Mouse (Mus musculus): ENCODE measurements at regions not wholly inside any gene's neighbourhood (a gene's known extent, or its start where the extent isn't known, plus 50 kb on each side); places are given as distances from the start of the nearest gene placed in this dataset.
"Not testable (repeated sequence)": the region's sequence is repeated elsewhere in the genome, so short reads cannot be mapped to it uniquely, and the experiment has no call there.

GRCm38 (mm10) chr6:102780830-102781229 is 207.9 kb upstream of the Cntn3 start:
- no peak for TF ChIP-seq CTCF (IDR thresholded peaks at IDR 0.05; ENCODE audit: low read depth)
- ATAC-seq (replicated peaks; ENCODE audit: low FRiP score, low read depth), result no peak
- Histone ChIP-seq H3K9me3 (replicated peaks; ENCODE audit: low read length) (no peaks in the 10 kb centered on the region), H3K4me2 (ENCODE audit: low read length) (no peak overlapping the region), H3K36me3 (ENCODE audit: insufficient read depth, low read length) (no peaks in the 10 kb centered on the region), H3K27ac (no peak overlapping the region), H3K4me1 (replicated peaks; ENCODE audit: insufficient read depth, low read length) (no peaks in the 10 kb centered on the region), H3K27me3 (ENCODE audit: insufficient read depth, low read length) (no peaks in the 10 kb centered on the region), H3K4me3 (replicated peaks; ENCODE audit: low read depth, low read length) (no peak overlapping the region), H3K9ac (ENCODE audit: low read depth, low read length) (no peak overlapping the region)
- 89% methylated on average over 2 of the region's 2 CpGs for WGBS
- no peak for DNase-seq (ENCODE audit: low spot score)

- no peaks in the 10 kb centered on the region for H3K27me3 ChIP-seq (ENCODE audit: insufficient read depth, low read length)
- no peak overlapping the region for H3K27ac ChIP-seq
- no peak overlapping the region for H3K4me2 ChIP-seq (ENCODE audit: low read length)
- no peak for ATAC-seq (replicated peaks; ENCODE audit: low FRiP score, low read depth)
- no peak for DNase-seq (ENCODE audit: low spot score)
- no peaks in the 10 kb centered on the region for H3K36me3 ChIP-seq (ENCODE audit: insufficient read depth, low read length)
- no peaks in the 10 kb centered on the region for H3K4me1 ChIP-seq (replicated peaks; ENCODE audit: insufficient read depth, low read length)
- H3K9me3 ChIP-seq (replicated peaks; ENCODE audit: low read length), result no peaks in the 10 kb centered on the region
- H3K9ac ChIP-seq (ENCODE audit: low read depth, low read length), result no peak overlapping the region
- no peak for TF ChIP-seq CTCF (IDR thresholded peaks at IDR 0.05; ENCODE audit: low read depth)
- H3K4me3 ChIP-seq (replicated peaks; ENCODE audit: low read depth, low read length), result no peak overlapping the region
Observed at GRCm38 (mm10) chr6:102774580-102774979, 201.7 kb upstream of the Cntn3 start.

GRCm38 (mm10) chr6:102762357-102762756 is 189.5 kb upstream of the Cntn3 start:
- 85% methylated on average over 3 of the region's 3 CpGs for WGBS
- DNase-seq (ENCODE audit: low spot score), result no peak

GRCm38 (mm10) chr6:102755010-102755409 is 182.1 kb upstream of the Cntn3 start:
- 28% methylated on average over 1 of the region's 1 CpGs for WGBS
- no peak overlapping the region for H3K9ac ChIP-seq (ENCODE audit: low read depth, low read length)
- no peak for ATAC-seq (replicated peaks; ENCODE audit: low FRiP score, low read depth)

More at GRCm38 (mm10) chr6:102762357-102762756, 189.5 kb upstream of the Cntn3 start:
- ATAC-seq (replicated peaks; ENCODE audit: low FRiP score, low read depth), result no peak
- Histone ChIP-seq H3K36me3 (ENCODE audit: insufficient read depth, low read length) (no peaks in the 10 kb centered on the region), H3K4me1 (replicated peaks; ENCODE audit: insufficient read depth, low read length) (no peaks in the 10 kb centered on the region), H3K4me2 (ENCODE audit: low read length) (no peak overlapping the region), H3K9me3 (replicated peaks; ENCODE audit: low read length) (no peaks in the 10 kb centered on the region), H3K9ac (ENCODE audit: low read depth, low read length) (no peak overlapping the region), H3K27me3 (ENCODE audit: insufficient read depth, low read length) (no peaks in the 10 kb centered on the region), H3K27ac (no peak overlapping the region), H3K4me3 (replicated peaks; ENCODE audit: low read depth, low read length) (no peak overlapping the region)
- TF ChIP-seq CTCF (IDR thresholded peaks at IDR 0.05; ENCODE audit: low read depth), result no peak

GRCm38 (mm10) chr6:102750161-102750560 is 177.3 kb upstream of the Cntn3 start:
- WGBS, result 89% methylated on average over 7 of the region's 7 CpGs

More at GRCm38 (mm10) chr6:102755010-102755409, 182.1 kb upstream of the Cntn3 start:
- Histone ChIP-seq H3K9me3 (replicated peaks; ENCODE audit: low read length) (no peaks in the 10 kb centered on the region), H3K27me3 (ENCODE audit: insufficient read depth, low read length) (no peaks in the 10 kb centered on the region), H3K4me2 (ENCODE audit: low read length) (no peak overlapping the region), H3K36me3 (ENCODE audit: insufficient read depth, low read length) (no peaks in the 10 kb centered on the region), H3K27ac (no peak overlapping the region), H3K4me1 (replicated peaks; ENCODE audit: insufficient read depth, low read length) (no peaks in the 10 kb centered on the region), H3K4me3 (replicated peaks; ENCODE audit: low read depth, low read length) (no peak overlapping the region)
- no peak for TF ChIP-seq CTCF (IDR thresholded peaks at IDR 0.05; ENCODE audit: low read depth)
- no peak for DNase-seq (ENCODE audit: low spot score)

GRCm38 (mm10) chr6:102746440-102746839 is 173.5 kb upstream of the Cntn3 start:
- DNase-seq (ENCODE audit: low spot score); H3K9ac ChIP-seq (ENCODE audit: low read depth, low read length); H3K9me3 ChIP-seq (replicated peaks; ENCODE audit: low read length); H3K27ac ChIP-seq; H3K36me3 ChIP-seq (ENCODE audit: insufficient read depth, low read length); H3K27me3 ChIP-seq (ENCODE audit: insufficient read depth, low read length); H3K4me2 ChIP-seq (ENCODE audit: low read length); H3K4me3 ChIP-seq (replicated peaks; ENCODE audit: low read depth, low read length); H3K4me1 ChIP-seq (replicated peaks; ENCODE audit: insufficient read depth, low read length); ATAC-seq (replicated peaks; ENCODE audit: low FRiP score, low read depth): not testable (repeated sequence)
- 83% methylated on average over 3 of the region's 3 CpGs for WGBS

More at GRCm38 (mm10) chr6:102750161-102750560, 177.3 kb upstream of the Cntn3 start:
- H3K36me3 ChIP-seq (ENCODE audit: insufficient read depth, low read length); DNase-seq (ENCODE audit: low spot score); H3K27me3 ChIP-seq (ENCODE audit: insufficient read depth, low read length); H3K4me3 ChIP-seq (replicated peaks; ENCODE audit: low read depth, low read length); H3K4me2 ChIP-seq (ENCODE audit: low read length); H3K4me1 ChIP-seq (replicated peaks; ENCODE audit: insufficient read depth, low read length); ATAC-seq (replicated peaks; ENCODE audit: low FRiP score, low read depth); H3K27ac ChIP-seq; H3K9me3 ChIP-seq (replicated peaks; ENCODE audit: low read length); H3K9ac ChIP-seq (ENCODE audit: low read depth, low read length): not testable (repeated sequence)

GRCm38 (mm10) chr6:102737237-102737636 is 164.3 kb upstream of the Cntn3 start:
- not testable (repeated sequence) for ATAC-seq (replicated peaks; ENCODE audit: low FRiP score, low read depth); H3K4me1 ChIP-seq (replicated peaks; ENCODE audit: insufficient read depth, low read length); H3K27ac ChIP-seq; DNase-seq (ENCODE audit: low spot score); H3K9ac ChIP-seq (ENCODE audit: low read depth, low read length); H3K27me3 ChIP-seq (ENCODE audit: insufficient read depth, low read length); H3K4me2 ChIP-seq (ENCODE audit: low read length); H3K9me3 ChIP-seq (replicated peaks; ENCODE audit: low read length); H3K36me3 ChIP-seq (ENCODE audit: insufficient read depth, low read length); H3K4me3 ChIP-seq (replicated peaks; ENCODE audit: low read depth, low read length)
- WGBS, result 72% methylated on average over 3 of the region's 3 CpGs

Data from kidney, postnatal 0 days (tissue).